Mouse (Mus musculus): Measurements from ENCODE around the gene Cilp2. TPM values are rescaled to one million over a fixed set of nuclear protein-coding genes. Genes with fewer than 3 reads are reported as not detected.
A peak's percentile ranks its signal among the peaks of the same experiment; 100 is the strongest.

Cilp2 gene
- polyA plus RNA-seq, 1 experiment from 2014 or later = 3.1 TPM

DNA sequence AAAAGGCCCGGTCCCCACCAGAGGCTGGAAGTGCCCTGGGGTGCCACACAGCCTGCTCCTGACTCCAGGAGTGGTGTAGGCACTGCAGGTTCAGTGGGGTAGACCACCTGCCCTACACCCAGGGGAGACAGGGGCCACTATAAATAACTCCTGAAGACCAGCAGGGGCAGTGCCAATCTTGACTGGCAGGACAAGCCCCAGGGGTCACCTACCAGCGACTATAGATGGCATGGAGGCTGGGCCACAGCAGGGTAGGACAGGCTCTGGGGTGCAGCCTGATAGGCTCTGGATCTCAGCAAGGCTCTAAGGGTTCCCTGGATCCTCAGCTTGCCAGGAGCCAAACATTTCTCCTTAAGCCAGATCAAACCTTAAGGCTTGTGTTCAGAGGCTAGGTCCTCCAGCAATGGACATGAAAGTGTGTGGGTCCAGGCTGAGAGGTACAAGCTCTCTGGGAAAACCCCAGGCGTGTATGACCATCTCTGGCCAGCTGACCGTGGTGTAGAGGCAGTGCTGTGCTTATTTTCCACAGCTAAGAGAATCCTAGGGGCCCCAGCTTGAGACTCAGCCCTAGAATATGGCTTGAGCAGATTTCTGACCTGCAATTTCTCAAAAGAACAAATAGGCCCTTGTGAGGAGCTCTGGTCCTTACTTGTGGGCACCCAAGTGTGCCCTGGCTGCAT, 8.4 kb upstream of the Cilp2 start:
- H3K27me3 ChIP-seq (ENCODE audit: control insufficient read depth, insufficient read depth, low read length) = 0 out of 2 replicates have a peak, but pooled peaks cover under 1% of the 10 kb centered on the region
- H3K4me2 ChIP-seq (ENCODE audit: low read length) = no peak overlapping the region
- ATAC-seq (ENCODE audit: low FRiP score, low TSS enrichment) (no peak), DNase-seq (no peak)
- H3K4me1 ChIP-seq (ENCODE audit: control insufficient read depth, insufficient read depth, low read length) = peaks cover 24% of the 10 kb centered on the region
- whole genome bisulfite sequencing = 74% methylated on average over 4 of the region's 4 CpGs
- H3K27ac ChIP-seq (replicated peaks; ENCODE audit: low read depth, low read length) = no peak overlapping the region
- no peaks in the 10 kb centered on the region for H3K9me3 ChIP-seq (ENCODE audit: control insufficient read depth, low read length)
- peak overlapping the region; percentile 31; the same call in 1 of the 2 replicates for H3K9ac ChIP-seq (replicated peaks; ENCODE audit: low read length)
- peaks cover 31% of the 10 kb centered on the region for H3K36me3 ChIP-seq (ENCODE audit: control insufficient read depth, insufficient read depth, low read length)
- no peak overlapping the region for H3K4me3 ChIP-seq (replicated peaks; ENCODE audit: low read depth, low read length)

DNA sequence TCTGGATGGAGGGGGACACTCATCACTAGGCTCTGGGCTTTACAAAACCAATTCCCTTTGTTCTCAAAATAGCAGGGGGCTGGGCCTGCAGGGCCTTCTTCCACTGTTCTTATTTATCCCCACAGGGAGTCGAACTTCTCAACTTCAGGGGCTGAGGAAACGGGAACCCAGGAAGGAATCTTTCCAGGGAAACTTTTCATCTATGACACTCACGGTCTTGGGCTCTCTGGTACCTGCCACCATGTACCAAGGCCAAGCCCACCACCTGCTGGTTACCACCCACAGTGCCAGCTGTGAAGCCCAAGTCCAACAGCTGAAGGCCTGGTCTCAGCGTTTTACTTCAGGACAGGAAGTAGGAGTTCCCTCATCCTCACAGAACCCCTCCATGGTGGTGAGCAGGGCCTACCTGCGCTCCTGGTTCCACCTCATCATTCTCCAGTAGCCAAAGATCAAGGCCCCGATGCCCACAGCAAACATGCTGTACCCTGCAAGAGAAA, 7.4 kb upstream of the Cilp2 start:
- Histone ChIP-seq H3K4me2 (ENCODE audit: low read length) (no peak overlapping the region), H3K4me1 (ENCODE audit: control insufficient read depth, insufficient read depth, low read length) (peaks cover 16% of the 10 kb centered on the region; the same call in 1 of the 2 replicates), H3K9me3 (ENCODE audit: control insufficient read depth, low read length) (no peaks in the 10 kb centered on the region), H3K9ac (replicated peaks; ENCODE audit: low read length) (no peak overlapping the region), H3K27ac (replicated peaks; ENCODE audit: low read depth, low read length) (no peak overlapping the region), H3K4me3 (replicated peaks; ENCODE audit: low read depth, low read length) (no peak overlapping the region), H3K36me3 (ENCODE audit: control insufficient read depth, insufficient read depth, low read length) (peaks cover 31% of the 10 kb centered on the region), H3K27me3 (ENCODE audit: control insufficient read depth, insufficient read depth, low read length) (peaks cover 10% of the 10 kb centered on the region; the same call in 1 of the 2 replicates)
- ATAC-seq (ENCODE audit: low FRiP score, low TSS enrichment) (no peak), DNase-seq (no peak)
- WGBS = 48% methylated on average over 6 of the region's 6 CpGs

DNA sequence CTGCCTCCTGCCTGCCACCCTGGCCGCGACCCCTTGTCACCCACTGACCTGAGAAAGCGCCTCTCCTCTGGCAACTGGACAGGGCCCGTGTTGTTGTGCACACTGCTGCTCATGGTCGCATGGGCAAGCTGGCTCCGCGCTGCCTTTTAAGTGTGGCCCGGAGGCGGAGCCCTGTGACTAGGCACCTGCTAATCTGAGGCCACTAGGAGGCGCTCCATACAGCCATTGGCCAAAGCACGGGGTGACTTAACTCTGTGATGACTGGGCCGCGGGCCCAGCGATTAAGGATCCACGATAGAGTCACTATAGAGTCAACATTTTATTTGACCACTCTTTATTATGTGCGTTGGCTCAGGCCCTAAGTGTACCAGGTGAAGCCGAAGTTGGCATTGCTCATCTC, 6.4 kb upstream of the Cilp2 start:
- Histone ChIP-seq H3K4me2 (ENCODE audit: low read length) (no peak overlapping the region), H3K9ac (replicated peaks; ENCODE audit: low read length) (no peak overlapping the region), H3K36me3 (ENCODE audit: control insufficient read depth, insufficient read depth, low read length) (peaks cover 31% of the 10 kb centered on the region), H3K4me1 (ENCODE audit: control insufficient read depth, insufficient read depth, low read length) (peaks cover 19% of the 10 kb centered on the region; the same call in 1 of the 2 replicates), H3K27ac (replicated peaks; ENCODE audit: low read depth, low read length) (no peak overlapping the region), H3K27me3 (ENCODE audit: control insufficient read depth, insufficient read depth, low read length) (peaks cover 20% of the 10 kb centered on the region), H3K4me3 (replicated peaks; ENCODE audit: low read depth, low read length) (no peak overlapping the region), H3K9me3 (ENCODE audit: control insufficient read depth, low read length) (no peaks in the 10 kb centered on the region)
- peak; percentile 77 for DNase-seq
- no peak for ATAC-seq (ENCODE audit: low FRiP score, low TSS enrichment)
- WGBS = 27% methylated on average over 17 of the region's 17 CpGs

DNA sequence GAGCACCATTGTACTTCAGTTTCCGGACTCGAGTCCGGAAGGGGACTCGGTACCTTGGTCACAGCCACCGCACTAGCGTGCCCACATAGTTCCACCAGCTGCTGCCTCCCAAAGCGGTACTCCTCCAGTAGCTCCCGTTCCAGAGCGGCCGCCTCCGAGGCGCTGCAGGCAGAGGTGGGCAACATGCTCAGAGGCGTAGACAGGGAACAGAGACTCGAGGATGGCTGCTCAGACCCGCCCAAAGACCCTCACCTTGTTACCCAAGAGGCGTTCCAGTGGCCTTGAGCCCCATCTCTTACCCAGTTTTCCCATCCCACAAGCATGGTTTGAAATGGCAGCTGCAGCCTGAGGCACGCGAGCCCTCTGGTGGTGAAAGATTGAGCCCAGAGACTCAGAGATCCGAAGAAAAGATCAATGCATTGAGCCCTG, 3.3 kb upstream of the Cilp2 start:
- Histone ChIP-seq H3K4me2 (ENCODE audit: low read length) (peak overlapping the region; percentile 28; the same call in 1 of the 2 replicates), H3K36me3 (ENCODE audit: control insufficient read depth, insufficient read depth, low read length) (peaks cover 23% of the 10 kb centered on the region), H3K9ac (replicated peaks; ENCODE audit: low read length) (0 out of 2 replicates have a peak overlapping the region, but pooled peaks have one; percentile 7), H3K9me3 (ENCODE audit: control insufficient read depth, low read length) (no peaks in the 10 kb centered on the region), H3K27ac (replicated peaks; ENCODE audit: low read depth, low read length) (no peak overlapping the region), H3K27me3 (ENCODE audit: control insufficient read depth, insufficient read depth, low read length) (peaks cover 50% of the 10 kb centered on the region), H3K4me3 (replicated peaks; ENCODE audit: low read depth, low read length) (no peak overlapping the region), H3K4me1 (ENCODE audit: control insufficient read depth, insufficient read depth, low read length) (peaks cover 28% of the 10 kb centered on the region; the same call in 1 of the 2 replicates)
- DNase-seq (peak; percentile 85), ATAC-seq (ENCODE audit: low FRiP score, low TSS enrichment) (no peak)
- WGBS = 37% methylated on average over 19 of the region's 19 CpGs

DNA sequence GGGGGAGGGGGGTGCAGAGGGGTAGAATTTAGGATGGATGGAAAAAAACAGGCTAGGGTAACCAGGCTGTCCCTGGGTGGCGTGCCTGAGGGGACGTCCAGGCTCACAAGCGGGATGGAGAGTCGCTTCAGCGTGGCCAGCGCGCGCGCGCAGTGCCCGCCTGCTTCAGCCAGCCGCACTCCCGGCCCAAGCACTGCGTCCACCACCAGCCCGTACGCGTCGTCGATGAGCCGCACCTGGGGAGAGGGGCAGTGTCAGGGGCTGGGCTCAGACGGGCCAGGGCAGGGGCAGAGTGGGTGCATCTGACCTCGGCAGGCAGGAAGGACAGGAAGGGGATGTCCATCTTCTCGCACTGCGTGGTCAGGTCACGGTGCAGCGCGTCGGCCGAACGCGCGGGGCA, 1.4 kb upstream of the Cilp2 start:
- H3K27ac ChIP-seq (replicated peaks; ENCODE audit: low read depth, low read length) = no peak overlapping the region
- H3K4me3 ChIP-seq (replicated peaks; ENCODE audit: low read depth, low read length) = peak overlapping the region; percentile 22
- H3K9me3 ChIP-seq (ENCODE audit: control insufficient read depth, low read length) = no peaks in the 10 kb centered on the region
- H3K36me3 ChIP-seq (ENCODE audit: control insufficient read depth, insufficient read depth, low read length) = peaks cover 12% of the 10 kb centered on the region; the same call in 1 of the 2 replicates
- H3K4me2 ChIP-seq (ENCODE audit: low read length) = peak overlapping the region; percentile 35
- ATAC-seq (ENCODE audit: low FRiP score, low TSS enrichment) (no peak), DNase-seq (peak; percentile 54)
- 4% methylated on average over 32 of the region's 32 CpGs for whole genome bisulfite sequencing
- H3K27me3 ChIP-seq (ENCODE audit: control insufficient read depth, insufficient read depth, low read length) = peaks cover 70% of the 10 kb centered on the region
- H3K9ac ChIP-seq (replicated peaks; ENCODE audit: low read length) = no peak overlapping the region
- H3K4me1 ChIP-seq (ENCODE audit: control insufficient read depth, insufficient read depth, low read length) = peaks cover 24% of the 10 kb centered on the region; the same call in 1 of the 2 replicates

DNA sequence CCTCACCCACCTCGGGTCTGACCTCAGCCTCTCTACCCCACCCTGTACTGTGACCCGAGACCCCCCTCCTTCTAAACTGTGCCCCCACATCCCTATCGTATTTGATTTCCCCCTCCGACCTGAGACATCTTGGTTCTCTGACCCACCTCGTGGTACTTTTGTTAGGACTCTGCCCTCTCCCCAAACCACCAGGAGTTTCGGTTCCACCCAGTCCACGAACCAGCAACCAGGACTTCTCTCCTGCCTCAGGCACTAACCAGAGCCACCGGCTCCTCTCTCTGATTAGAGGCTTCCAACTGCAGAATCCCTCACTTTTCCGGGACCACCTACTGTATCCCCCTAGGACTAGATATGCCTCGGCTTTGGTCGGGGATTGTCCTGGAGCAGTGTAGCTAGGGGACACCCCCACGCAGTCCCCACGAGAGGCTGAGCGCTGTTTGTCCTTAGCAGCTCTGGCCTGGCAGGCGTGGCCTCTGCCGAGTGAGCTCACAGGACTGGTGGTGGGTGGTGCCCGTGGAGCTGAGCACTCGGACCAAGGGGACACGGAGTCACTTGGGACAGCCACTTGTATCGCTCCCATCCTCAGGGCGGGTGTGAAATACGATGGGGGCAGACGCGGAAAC, 868 bp upstream of the Cilp2 start:
- peak overlapping the region; percentile 40 for H3K4me2 ChIP-seq (ENCODE audit: low read length)
- peak overlapping the region; percentile 22 for H3K4me3 ChIP-seq (replicated peaks; ENCODE audit: low read depth, low read length)
- 0 out of 2 replicates have a peak overlapping the region, but pooled peaks have one; percentile 3 for H3K9ac ChIP-seq (replicated peaks; ENCODE audit: low read length)
- DNase-seq = no peak
- no peak overlapping the region for H3K27ac ChIP-seq (replicated peaks; ENCODE audit: low read depth, low read length)
- H3K36me3 ChIP-seq (ENCODE audit: control insufficient read depth, insufficient read depth, low read length) = peaks cover 7% of the 10 kb centered on the region; the same call in 1 of the 2 replicates
- 5% methylated on average over 24 of the region's 24 CpGs for WGBS
- peaks cover 21% of the 10 kb centered on the region; the same call in 1 of the 2 replicates for H3K4me1 ChIP-seq (ENCODE audit: control insufficient read depth, insufficient read depth, low read length)
- H3K27me3 ChIP-seq (ENCODE audit: control insufficient read depth, insufficient read depth, low read length) = peaks cover 75% of the 10 kb centered on the region
- ATAC-seq (ENCODE audit: low FRiP score, low TSS enrichment) = no peak; the same call in 1 of the 2 replicates
- H3K9me3 ChIP-seq (ENCODE audit: control insufficient read depth, low read length) = no peaks in the 10 kb centered on the region

DNA sequence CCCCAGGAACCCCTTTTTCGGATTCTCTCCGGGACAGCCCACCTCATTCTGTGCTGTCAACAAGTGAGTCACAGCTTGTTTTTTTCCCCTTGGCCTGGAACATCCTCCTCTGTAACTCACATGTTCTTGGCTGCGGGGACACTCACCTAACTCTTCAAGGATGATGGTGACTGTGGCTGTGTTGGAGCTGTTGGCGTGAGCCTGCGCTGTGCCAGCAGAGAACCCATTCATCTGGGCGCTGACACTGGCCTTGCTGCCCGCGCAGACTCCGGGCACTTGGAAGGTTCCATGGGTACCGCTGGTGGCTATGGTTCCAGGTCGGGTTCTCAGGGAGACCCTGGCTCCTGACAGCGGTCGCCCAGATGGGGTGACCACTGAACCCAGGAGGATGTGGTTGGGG, 3.3 kb downstream of the Cilp2 start:
- H3K9ac ChIP-seq (replicated peaks; ENCODE audit: low read length) = no peak overlapping the region
- H3K4me2 ChIP-seq (ENCODE audit: low read length) = no peak overlapping the region
- peaks cover 100% of the 10 kb centered on the region for H3K27me3 ChIP-seq (ENCODE audit: control insufficient read depth, insufficient read depth, low read length)
- no peaks in the 10 kb centered on the region for H3K9me3 ChIP-seq (ENCODE audit: control insufficient read depth, low read length)
- no peak for DNase-seq
- 59% methylated on average over 13 of the region's 13 CpGs for WGBS
- H3K36me3 ChIP-seq (ENCODE audit: control insufficient read depth, insufficient read depth, low read length) = no peaks in the 10 kb centered on the region
- no peak overlapping the region for H3K4me3 ChIP-seq (replicated peaks; ENCODE audit: low read depth, low read length)
- H3K4me1 ChIP-seq (ENCODE audit: control insufficient read depth, insufficient read depth, low read length) = peaks cover 12% of the 10 kb centered on the region; the same call in 1 of the 2 replicates
- no peak overlapping the region for H3K27ac ChIP-seq (replicated peaks; ENCODE audit: low read depth, low read length)
- no peak for ATAC-seq (ENCODE audit: low FRiP score, low TSS enrichment)

DNA sequence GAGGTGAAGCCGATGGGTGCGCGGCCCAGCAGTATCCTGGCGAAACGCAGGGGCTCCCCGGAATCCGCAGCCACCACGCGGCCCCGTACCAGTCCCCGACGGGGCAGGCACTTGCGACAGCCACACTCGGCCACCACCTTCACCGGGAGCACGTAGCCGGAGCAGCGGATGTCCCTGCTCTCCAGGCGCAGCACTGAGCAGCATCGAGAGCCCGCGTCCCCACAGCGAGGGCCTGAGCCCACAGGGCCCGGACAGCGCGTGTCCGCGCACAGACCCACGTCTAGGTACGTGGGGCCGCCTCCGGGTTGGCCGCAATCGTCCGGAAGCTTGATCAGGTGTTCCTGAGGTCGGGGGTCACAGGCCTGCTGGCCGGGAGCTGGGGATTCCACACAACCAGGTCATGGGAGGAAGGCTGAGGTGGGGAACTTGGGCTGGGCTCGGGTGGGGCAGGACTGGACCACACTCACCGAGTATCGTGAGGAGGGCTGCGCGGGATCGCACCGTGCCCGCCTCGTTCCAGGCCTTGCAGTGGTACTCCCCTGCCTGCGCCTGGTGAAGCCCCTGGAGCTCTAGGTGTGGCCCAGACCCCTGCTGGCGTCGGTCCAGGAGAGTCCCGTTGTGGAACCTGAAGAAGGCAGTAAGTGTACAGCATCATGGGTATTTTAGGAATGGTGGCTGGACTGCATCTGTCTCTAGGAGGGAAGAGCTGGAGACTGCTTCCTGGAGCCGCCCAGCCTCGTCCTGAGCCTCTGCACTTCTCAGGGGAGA, 4.5 kb downstream of the Cilp2 start:
- H3K9ac ChIP-seq (replicated peaks; ENCODE audit: low read length) = no peak overlapping the region
- peak overlapping the region; percentile 38 for H3K4me3 ChIP-seq (replicated peaks; ENCODE audit: low read depth, low read length)
- ATAC-seq (ENCODE audit: low FRiP score, low TSS enrichment) (no peak), DNase-seq (no peak)
- H3K27me3 ChIP-seq (ENCODE audit: control insufficient read depth, insufficient read depth, low read length) = peaks cover 90% of the 10 kb centered on the region
- H3K36me3 ChIP-seq (ENCODE audit: control insufficient read depth, insufficient read depth, low read length) = no peaks in the 10 kb centered on the region
- H3K4me1 ChIP-seq (ENCODE audit: control insufficient read depth, insufficient read depth, low read length) = peaks cover 7% of the 10 kb centered on the region; the same call in 1 of the 2 replicates
- H3K4me2 ChIP-seq (ENCODE audit: low read length) = peak overlapping the region; percentile 53
- H3K27ac ChIP-seq (replicated peaks; ENCODE audit: low read depth, low read length) = no peak overlapping the region
- H3K9me3 ChIP-seq (ENCODE audit: control insufficient read depth, low read length) = no peaks in the 10 kb centered on the region
- WGBS = 14% methylated on average over 52 of the region's 52 CpGs

Data from midbrain, embryonic 14.5 days (tissue).